Mouse (Mus musculus) lung, embryonic 15.5 days (tissue): Measurements from ENCODE around the gene Heatr1. TPM values are rescaled to one million over a fixed set of nuclear protein-coding genes. Genes with fewer than 3 reads are reported as not detected.
A peak's percentile ranks its signal among the peaks of the same experiment; 100 is the strongest.

Experiments used
- ATAC-seq: fragments of 200-750 bp; cut with Nextera tagmentation; 2 replicates; pipeline ENCODE4 v1.8.0; 2017; ENCODE audit warnings: moderate number of reproducible peaks, borderline replicate concordance; ENCODE audit not compliant: low FRiP score, low TSS enrichment; ENCODE audit errors: extremely low read depth
- H3K27ac ChIP-seq: fragments of 300-500 bp; sonication (generic); 2 replicates; pipeline ENCODE4 v1.5.1; 2015; ENCODE audit warnings: moderate library complexity, mild to moderate bottlenecking, inconsistent platforms
- H3K27me3 ChIP-seq: fragments of 300-500 bp; sonication (generic); 2 replicates; pipeline ENCODE4 v1.6.1; 2015; ENCODE audit warnings: inconsistent platforms
- H3K36me3 ChIP-seq: fragments of 300-500 bp; sonication (generic); 2 replicates; pipeline ENCODE4 v1.6.1; 2015; ENCODE audit warnings: inconsistent platforms
- H3K4me1 ChIP-seq: fragments of 300-500 bp; sonication (generic); 2 replicates; pipeline ENCODE4 v1.6.1; 2015; ENCODE audit warnings: inconsistent platforms
- H3K4me2 ChIP-seq: fragments of 300-500 bp; sonication (generic); 2 replicates; pipeline ENCODE4 v1.6.1; 2015; ENCODE audit warnings: inconsistent platforms, mild to moderate bottlenecking, moderate library complexity
- H3K4me3 ChIP-seq: fragments of 300-500 bp; sonication (generic); 2 replicates; pipeline ENCODE4 v1.5.1; 2015; ENCODE audit warnings: mild to moderate bottlenecking, inconsistent platforms
- H3K9ac ChIP-seq: fragments of 300-500 bp; sonication (generic); 2 replicates; pipeline ENCODE4 v1.6.1; 2015; ENCODE audit warnings: inconsistent platforms
- H3K9me3 ChIP-seq: fragments of 300-500 bp; sonication (generic); 2 replicates; pipeline ENCODE4 v1.6.1; 2016; ENCODE audit warnings: inconsistent platforms
- WGBS: fragments of 180-500 bp; shearing (Covaris S2); methylation state at CpG from one replicate; pipeline ENCODE4 v1.1.7; 2015; 5-methylcytosine and 5-hydroxymethylcytosine counted together
- polyA plus RNA-seq: library from polyadenylated mRNA; unstranded; fragments of >200 nt; fragmentation: Nextera tagmentation; extraction: Ambion mirVana; gene quantifications from 2 replicates; pipeline ENCODE4 v1.2.1, GENCODE M21; 2015

Gene Heatr1
- polyA plus RNA-seq: 15.5 and 16.2 TPM in 2 replicates

- Histone ChIP-seq H3K4me3 (peak within 1 kb of the TSS; percentile 66), H3K4me2 (peak within 1 kb of the TSS; percentile 85), H3K36me3 (peaks cover 12% of the 10 kb centered on the region), H3K4me1 (peaks cover 6% of the 10 kb centered on the region), H3K9me3 (no peaks in the 10 kb centered on the region), H3K27me3 (peaks cover 9% of the 10 kb centered on the region; the same call in 1 of the 2 replicates), H3K9ac (peak within 1 kb of the TSS; percentile 47), H3K27ac (peak within 1 kb of the TSS; percentile 65)
- under 1% methylated on average over 43 of the region's 43 CpGs for WGBS
- peak; percentile 97 for ATAC-seq
Observed at GRCm38 (mm10) chr13:12394609-12395505, at the start of gene Heatr1. Heatr1 (plus strand) TSS chr13:12395027.

GRCm38 (mm10) chr13:12346837-12347236 lies 48.0 kb upstream of the Heatr1 start:
- Histone ChIP-seq H3K27ac (no peak overlapping the region), H3K9me3 (no peaks in the 10 kb centered on the region), H3K4me2 (no peak overlapping the region), H3K36me3 (no peaks in the 10 kb centered on the region), H3K9ac (no peak overlapping the region), H3K4me1 (no peaks in the 10 kb centered on the region), H3K4me3 (no peak overlapping the region), H3K27me3 (no peaks in the 10 kb centered on the region)
- no peak for ATAC-seq
- 74% methylated on average over 3 of the region's 3 CpGs for WGBS

GRCm38 (mm10) chr13:12349197-12349824 lies 45.5 kb upstream of the Heatr1 start:
- Histone ChIP-seq H3K9ac (no peak overlapping the region), H3K27me3 (no peaks in the 10 kb centered on the region), H3K4me2 (no peak overlapping the region), H3K4me1 (no peaks in the 10 kb centered on the region), H3K4me3 (no peak overlapping the region), H3K27ac (no peak overlapping the region), H3K9me3 (no peaks in the 10 kb centered on the region), H3K36me3 (no peaks in the 10 kb centered on the region)
- ATAC-seq: no peak
- 62% methylated on average over 13 of the region's 13 CpGs for WGBS

GRCm38 (mm10) chr13:12356184-12356583 lies 38.6 kb upstream of the Heatr1 start:
- Histone ChIP-seq H3K9ac (no peak overlapping the region), H3K27ac (no peak overlapping the region), H3K4me3 (no peak overlapping the region), H3K27me3 (no peaks in the 10 kb centered on the region), H3K9me3 (no peaks in the 10 kb centered on the region), H3K4me2 (no peak overlapping the region), H3K36me3 (no peaks in the 10 kb centered on the region), H3K4me1 (no peaks in the 10 kb centered on the region)
- WGBS: 58% methylated on average over 4 of the region's 4 CpGs
- ATAC-seq: no peak

GRCm38 (mm10) chr13:12357554-12357953 lies 37.3 kb upstream of the Heatr1 start:
- H3K9me3 ChIP-seq: no peaks in the 10 kb centered on the region
- WGBS: 85% methylated on average over 5 of the region's 5 CpGs
- H3K4me3 ChIP-seq: no peak overlapping the region
- ATAC-seq: no peak
- no peak overlapping the region for H3K27ac ChIP-seq
- H3K9ac ChIP-seq: no peak overlapping the region
- no peaks in the 10 kb centered on the region for H3K27me3 ChIP-seq
- no peak overlapping the region for H3K4me2 ChIP-seq
- H3K36me3 ChIP-seq: no peaks in the 10 kb centered on the region
- no peaks in the 10 kb centered on the region for H3K4me1 ChIP-seq

- no peak overlapping the region for H3K4me3 ChIP-seq
- H3K27me3 ChIP-seq: no peaks in the 10 kb centered on the region
- H3K9me3 ChIP-seq: no peaks in the 10 kb centered on the region
- H3K9ac ChIP-seq: no peak overlapping the region
- no peak overlapping the region for H3K27ac ChIP-seq
- H3K4me1 ChIP-seq: no peaks in the 10 kb centered on the region
- no peaks in the 10 kb centered on the region for H3K36me3 ChIP-seq
- 75% methylated on average over 4 of the region's 4 CpGs for WGBS
- no peak for ATAC-seq
- no peak overlapping the region for H3K4me2 ChIP-seq
Observed at GRCm38 (mm10) chr13:12361486-12361885, 33.3 kb upstream of the Heatr1 start.

- H3K9me3 ChIP-seq: no peaks in the 10 kb centered on the region
- WGBS: 39% methylated on average over 8 of the region's 8 CpGs
- H3K36me3 ChIP-seq: no peaks in the 10 kb centered on the region
- H3K4me3 ChIP-seq: no peak overlapping the region
- no peaks in the 10 kb centered on the region for H3K4me1 ChIP-seq
- H3K27ac ChIP-seq: no peak overlapping the region
- ATAC-seq: no peak
- H3K27me3 ChIP-seq: no peaks in the 10 kb centered on the region
- H3K9ac ChIP-seq: no peak overlapping the region
- H3K4me2 ChIP-seq: no peak overlapping the region
Observed at GRCm38 (mm10) chr13:12369041-12369621, 25.7 kb upstream of the Heatr1 start.

- Histone ChIP-seq H3K4me3 (no peak overlapping the region), H3K9ac (no peak overlapping the region)
- 73% methylated on average over 11 of the region's 11 CpGs for WGBS
Observed at GRCm38 (mm10) chr13:12369930-12370329, 24.9 kb upstream of the Heatr1 start.

GRCm38 (mm10) chr13:12372755-12373154 lies 22.1 kb upstream of the Heatr1 start:
- Histone ChIP-seq H3K9me3 (no peaks in the 10 kb centered on the region), H3K27ac (no peak overlapping the region), H3K36me3 (no peaks in the 10 kb centered on the region), H3K4me2 (no peak overlapping the region), H3K27me3 (no peaks in the 10 kb centered on the region), H3K4me1 (no peaks in the 10 kb centered on the region), H3K4me3 (no peak overlapping the region), H3K9ac (no peak overlapping the region)
- ATAC-seq: no peak
- WGBS: 57% methylated on average over 3 of the region's 3 CpGs

More at GRCm38 (mm10) chr13:12369930-12370329, 24.9 kb upstream of the Heatr1 start:
- Histone ChIP-seq H3K27me3 (no peaks in the 10 kb centered on the region), H3K9me3 (no peaks in the 10 kb centered on the region), H3K36me3 (no peaks in the 10 kb centered on the region), H3K27ac (no peak overlapping the region), H3K4me1 (no peaks in the 10 kb centered on the region), H3K4me2 (no peak overlapping the region)
- no peak for ATAC-seq

GRCm38 (mm10) chr13:12376778-12377177 lies 18.0 kb upstream of the Heatr1 start:
- WGBS: 51% methylated on average over 1 of the region's 1 CpGs
- no peak overlapping the region for H3K4me2 ChIP-seq
- no peak overlapping the region for H3K9ac ChIP-seq
- no peaks in the 10 kb centered on the region for H3K4me1 ChIP-seq
- no peaks in the 10 kb centered on the region for H3K36me3 ChIP-seq
- H3K27me3 ChIP-seq: no peaks in the 10 kb centered on the region
- no peaks in the 10 kb centered on the region for H3K9me3 ChIP-seq
- no peak overlapping the region for H3K27ac ChIP-seq
- no peak for ATAC-seq
- no peak overlapping the region for H3K4me3 ChIP-seq

GRCm38 (mm10) chr13:12384796-12385195 lies 10.0 kb upstream of the Heatr1 start:
- H3K4me1 ChIP-seq: no peaks in the 10 kb centered on the region
- no peaks in the 10 kb centered on the region for H3K9me3 ChIP-seq
- H3K27ac ChIP-seq: no peak overlapping the region
- H3K4me3 ChIP-seq: no peak overlapping the region
- no peak overlapping the region for H3K9ac ChIP-seq
- no peaks in the 10 kb centered on the region for H3K36me3 ChIP-seq
- no peak for ATAC-seq
- no peak overlapping the region for H3K4me2 ChIP-seq
- no peaks in the 10 kb centered on the region for H3K27me3 ChIP-seq

- Histone ChIP-seq H3K9me3 (no peaks in the 10 kb centered on the region), H3K4me3 (no peak overlapping the region), H3K4me1 (no peaks in the 10 kb centered on the region), H3K9ac (no peak overlapping the region), H3K27ac (no peak overlapping the region), H3K27me3 (no peaks in the 10 kb centered on the region), H3K36me3 (no peaks in the 10 kb centered on the region), H3K4me2 (no peak overlapping the region)
- no peak for ATAC-seq
Observed at GRCm38 (mm10) chr13:12386286-12386685, 8.5 kb upstream of the Heatr1 start.
